Mouse (Mus musculus) left cerebral cortex, adult 6 months (tissue): ENCODE results near the gene Trex1. TPM values are rescaled to one million over a fixed set of nuclear protein-coding genes. Genes with fewer than 3 reads are reported as not detected.

Experiments used
- long read RNA-seq, 2 experiments: library from polyadenylated mRNA; unstranded; transcript quantifications; one replicate each; pipeline ENCODE4 v2.0.0; 2019 to 2020
- polyA plus RNA-seq: library from polyadenylated mRNA; unstranded; fragments of <200 nt; fragmentation: Nextera tagmentation; gene quantifications from 2 replicates; pipeline ENCODE4 v1.2.3, GENCODE M21; 2021

Trex1 gene
- polyA plus RNA-seq = 10.1 and 12.5 TPM in 2 replicates
- long read RNA-seq, experiment 1, transcript Trex1-201 (2 exons, 1,084 nt) = minor isoform, 5 of 13 reads
- long read RNA-seq, experiment 1, transcript Trex1-202 (2 exons, 1,054 nt) = major isoform, 8 of 13 reads
- long read RNA-seq, experiment 1, partial matches to known transcripts = 0 of 13 reads
- long read RNA-seq, experiment 1, other reads (novel, unspliced or antisense) = 0 of 13 reads
- long read RNA-seq, experiment 2, transcript Trex1-202 (2 exons, 1,054 nt) = minor isoform, 5 of 11 reads
- long read RNA-seq, experiment 2, transcript Trex1-201 (2 exons, 1,084 nt) = major isoform, 6 of 11 reads
- long read RNA-seq, experiment 2, partial matches to known transcripts = 0 of 11 reads
- long read RNA-seq, experiment 2, other reads (novel, unspliced or antisense) = 0 of 11 reads

DNA sequence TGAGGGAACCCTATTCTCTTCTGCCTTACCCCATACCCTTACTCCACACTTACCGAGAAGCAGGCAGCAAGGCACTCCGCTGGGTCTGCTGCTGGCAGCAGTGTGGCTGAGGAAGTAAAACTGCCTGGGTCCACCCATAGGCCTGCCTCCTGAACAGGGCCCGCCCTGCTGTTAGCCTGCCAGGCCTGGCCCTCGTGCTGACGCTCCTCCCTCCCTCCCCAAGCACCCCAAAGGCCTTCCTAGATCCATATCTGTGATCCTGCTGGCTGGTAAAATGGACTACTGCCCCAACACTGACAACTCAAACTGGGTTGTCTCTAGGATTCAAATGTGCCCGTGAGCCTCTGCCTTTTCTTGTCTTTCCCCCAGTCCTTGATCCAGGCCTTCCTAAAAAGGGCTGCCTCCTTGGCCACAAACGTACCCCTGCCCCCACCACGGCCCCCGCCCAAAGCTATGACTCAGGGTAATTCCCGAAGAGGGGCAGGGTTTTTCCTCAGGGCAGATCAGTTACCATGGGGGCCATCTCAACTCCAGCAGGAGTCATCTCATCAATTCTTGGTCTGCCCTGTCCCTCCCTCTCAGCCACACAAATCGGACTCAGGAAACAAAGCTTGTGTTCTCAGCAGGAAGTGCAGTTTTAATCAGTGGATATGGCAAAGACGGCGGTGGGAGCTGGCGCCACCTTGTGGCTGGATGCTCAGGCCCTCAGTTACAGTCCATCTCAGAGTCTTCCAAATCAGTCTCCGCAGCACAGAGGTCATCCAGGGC lies at the start of gene Trex1:
Gene Trex1, minus strand, starts transcription at position 599 of the 768 bp plus-strand sequence.

DNA sequence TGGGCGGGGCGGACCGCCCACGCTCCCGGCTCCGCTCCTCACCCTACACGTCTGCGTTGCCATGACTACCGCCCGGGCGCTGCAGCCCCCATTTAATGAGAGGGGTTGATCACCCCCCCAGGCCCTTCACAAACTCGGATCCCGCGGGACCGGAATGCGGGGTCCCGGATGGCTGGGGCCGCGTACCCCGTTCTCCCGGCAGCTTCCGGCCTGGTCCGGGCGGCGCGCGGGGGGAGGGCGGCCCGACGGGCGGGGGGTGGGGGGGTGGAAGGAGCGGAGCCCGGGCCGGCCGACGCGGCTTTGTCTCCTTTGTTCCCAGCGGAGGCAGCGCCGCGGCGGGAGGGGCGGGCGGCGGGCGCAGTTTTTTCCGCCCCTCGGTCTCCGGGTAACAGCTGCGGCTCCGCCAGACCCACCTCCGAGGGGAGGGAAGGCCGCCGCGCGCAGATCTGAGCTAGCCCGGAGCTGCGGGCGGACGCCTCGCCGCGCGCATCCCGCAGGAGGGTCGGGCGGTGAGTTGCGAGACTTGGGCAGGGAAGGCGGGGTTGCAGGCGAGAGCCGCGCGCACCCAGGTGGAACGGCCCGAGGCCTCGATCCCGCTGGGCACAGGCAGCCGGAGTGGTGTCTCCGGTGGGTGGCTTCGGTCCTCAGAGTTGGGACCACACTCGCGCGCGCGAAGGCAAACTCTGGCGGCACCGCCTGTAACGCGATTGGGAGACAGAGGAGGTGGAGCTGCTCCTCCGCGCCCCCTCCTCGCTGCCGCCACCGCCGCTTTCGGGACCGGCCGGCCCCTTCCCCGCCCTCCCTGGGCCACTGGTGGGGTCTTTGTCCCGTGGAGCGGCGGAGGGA lies 35.8 kb upstream of the Trex1 start, which contains the start of gene Plxnb1:
Gene Plxnb1, plus strand, starts transcription at position 253 of the 846 bp plus-strand sequence.

DNA sequence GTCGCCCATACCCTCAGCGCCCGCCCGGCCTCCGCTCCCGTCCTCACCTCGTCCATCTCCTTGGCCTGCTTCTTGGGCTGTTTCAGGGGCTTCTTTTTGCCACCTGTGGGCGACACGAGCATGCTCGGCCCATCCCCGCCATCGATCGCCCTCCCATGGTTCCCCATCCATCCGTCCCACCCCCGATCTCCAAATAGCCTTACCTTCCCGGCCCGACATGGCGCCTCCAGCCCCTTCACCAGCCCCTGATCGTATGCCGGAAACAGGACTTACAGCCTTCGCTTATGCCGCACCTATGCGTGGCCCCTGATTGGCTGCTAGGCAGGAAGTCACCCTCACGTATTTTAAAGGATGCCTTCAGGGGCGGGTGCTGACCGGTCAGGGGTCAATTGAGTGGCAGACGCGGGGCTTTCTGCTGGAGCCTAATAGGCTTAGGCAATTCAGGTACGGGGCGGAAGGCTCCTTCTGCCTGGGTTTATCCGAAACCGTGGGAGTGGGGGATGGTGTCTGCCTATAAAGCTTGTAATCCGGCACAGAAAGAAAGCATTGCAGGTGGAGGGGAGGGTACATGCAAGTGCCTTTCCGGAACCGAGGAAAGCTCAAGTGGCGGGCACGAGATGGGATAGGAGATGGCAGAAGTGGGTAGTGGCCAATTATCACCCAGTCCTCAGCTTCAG lies 22.7 kb upstream of the Trex1 start, which contains the start of the genes Ccdc51 and Tma7:
Gene Ccdc51, plus strand, starts transcription at position 370 of the 677 bp plus-strand sequence.
Gene Tma7, minus strand, starts transcription at position 464 of the 677 bp plus-strand sequence.

DNA sequence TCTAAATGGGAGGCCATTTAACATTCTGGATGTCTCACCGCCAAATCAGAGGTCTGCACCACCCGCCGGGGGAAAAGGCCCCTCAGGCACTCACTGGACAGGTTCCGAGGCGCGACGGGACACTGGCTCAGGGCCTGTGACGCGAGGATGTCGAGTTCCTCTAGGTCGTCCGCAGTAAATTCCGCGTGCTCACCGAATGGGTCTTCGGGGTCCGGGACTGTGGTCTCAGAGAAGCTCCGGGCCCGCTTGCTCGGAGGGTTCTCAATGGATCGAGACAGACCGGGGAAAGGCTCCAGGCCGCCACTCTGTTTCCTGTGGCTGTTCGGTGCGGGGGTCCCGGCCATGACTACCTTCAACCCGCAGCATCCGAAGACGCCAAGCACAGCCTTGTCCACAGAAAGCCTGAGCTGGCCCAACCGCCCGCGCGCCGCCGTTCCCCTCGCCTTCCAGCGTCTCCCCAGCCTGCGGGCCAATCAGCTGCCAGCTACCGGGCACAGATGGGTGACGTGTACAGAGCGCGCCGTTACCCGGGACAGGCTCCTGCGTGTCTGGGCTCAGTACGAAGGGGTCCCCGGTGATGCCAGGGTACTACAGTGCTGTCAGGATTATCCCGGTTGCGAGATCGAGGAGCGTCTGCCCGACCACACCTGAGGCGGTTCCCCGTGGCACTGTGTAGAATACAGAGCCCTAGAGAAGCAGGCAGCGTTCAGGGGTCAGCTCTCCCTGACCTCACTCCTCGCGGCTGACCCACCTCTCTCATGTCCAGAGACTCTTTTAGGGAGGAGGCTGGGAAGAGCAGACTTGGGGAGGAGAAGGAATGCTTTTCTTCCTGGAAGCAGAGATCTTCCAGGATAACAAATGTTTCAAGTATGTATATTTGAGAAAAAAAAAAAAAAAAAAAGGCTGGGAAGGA lies 14.4 kb upstream of the Trex1 start, which contains the start of gene Atrip:
Gene Atrip, minus strand, starts transcription at position 464 of the 913 bp plus-strand sequence.

DNA sequence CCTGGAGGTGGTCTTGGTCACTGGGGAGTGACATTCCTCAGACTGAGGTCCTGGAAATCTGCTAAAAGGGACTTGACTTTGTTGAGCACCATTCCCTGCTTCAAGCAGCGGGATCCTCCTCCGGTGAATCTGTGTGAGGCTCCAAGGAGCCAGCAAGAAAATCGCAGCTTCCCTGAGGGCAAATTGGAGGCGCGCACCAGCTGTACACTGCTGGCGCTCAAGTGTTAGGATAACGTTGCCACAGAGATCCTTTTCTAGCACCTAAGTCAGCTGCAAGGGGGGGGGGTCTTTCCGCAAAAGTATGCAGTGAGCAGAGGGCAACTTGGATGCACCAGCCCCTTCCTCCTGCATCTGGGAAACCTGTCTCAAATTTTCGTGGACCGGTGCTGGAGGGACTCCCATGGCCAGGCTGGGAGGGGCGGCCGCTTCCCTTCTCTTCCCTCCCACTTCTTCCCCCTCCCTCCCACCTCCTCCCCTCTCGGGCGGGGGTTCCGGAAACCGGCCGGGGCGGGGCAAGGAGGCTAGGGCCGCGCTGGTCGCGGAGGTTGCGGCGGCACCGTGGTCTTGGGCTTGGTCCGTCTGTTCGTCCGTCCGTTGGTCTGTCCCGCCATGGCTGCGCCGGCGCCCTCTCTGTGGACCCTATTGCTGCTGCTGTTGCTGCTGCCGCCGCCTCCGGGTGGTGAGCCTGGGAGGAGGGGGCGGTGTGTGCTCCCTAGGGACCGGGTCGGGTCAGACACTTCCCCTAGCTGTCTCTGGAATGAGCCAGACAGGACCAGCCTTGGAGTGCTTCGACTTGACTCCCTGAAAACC lies 21.2 kb downstream of the Trex1 start, which contains the start of gene Shisa5:
Gene Shisa5, plus strand, starts transcription at position 480 of the 810 bp plus-strand sequence.

Other genes starting within 250 kb of the Trex1 start
- gene Celsr3, start 233.4 kb downstream of the Trex1 start, polyA plus RNA-seq = 2.2 and 3.1 TPM in 2 replicates
- 5.9 and 8.2 TPM in 2 replicates for gene Slc26a6, start 206.5 kb downstream of the Trex1 start, polyA plus RNA-seq
- 0.72 and 1.1 TPM in 2 replicates for gene Tmem89, start 145.1 kb downstream of the Trex1 start, polyA plus RNA-seq
- gene Uqcrc1, start 123.1 kb downstream of the Trex1 start, polyA plus RNA-seq = 529 and 727 TPM in 2 replicates
- gene Col7a1, start 106.1 kb downstream of the Trex1 start, polyA plus RNA-seq = 0.01 TPM in 1 of 2 replicates, not detected in the other
- gene Ucn2, start 73.7 kb downstream of the Trex1 start, polyA plus RNA-seq = not detected in 2 replicates
- gene Pfkfb4, start 68.0 kb downstream of the Trex1 start, polyA plus RNA-seq = 5.0 and 6.6 TPM in 2 replicates
- gene Shisa5, start 21.2 kb downstream of the Trex1 start, polyA plus RNA-seq = 144 and 161 TPM in 2 replicates
- gene Atrip, start 14.4 kb upstream of the Trex1 start, polyA plus RNA-seq = 15.6 and 21.1 TPM in 2 replicates
- gene Ccdc51, start 22.8 kb upstream of the Trex1 start, polyA plus RNA-seq = 4.0 and 5.0 TPM in 2 replicates
- gene Tma7, start 22.9 kb upstream of the Trex1 start, polyA plus RNA-seq = 716 and 866 TPM in 2 replicates
- 11.7 and 15.9 TPM in 2 replicates for gene Plxnb1, start 35.7 kb upstream of the Trex1 start, polyA plus RNA-seq
- gene Fbxw21, start 102.3 kb upstream of the Trex1 start, polyA plus RNA-seq = not detected in 2 replicates
- gene Fbxw13, start 136.2 kb upstream of the Trex1 start, polyA plus RNA-seq = not detected in 2 replicates
- gene Fbxw20, start 175.0 kb upstream of the Trex1 start, polyA plus RNA-seq = not detected in 2 replicates
- gene Fbxw14, start 227.9 kb upstream of the Trex1 start, polyA plus RNA-seq = not detected in 2 replicates